Mouse (Mus musculus): ENCODE results near the gene Ank2. TPM values are rescaled to one million over a fixed set of nuclear protein-coding genes. Genes with fewer than 3 reads are reported as not detected.

The Ank2 gene
- polyA plus RNA-seq, 1 experiment from 2014 or later = 25.8 TPM

GRCm38 (mm10) chr3:127109413-127109812 lies 389.7 kb downstream of the Ank2 start:
- H3K9me3 ChIP-seq = no peaks in the 10 kb centered on the region
- H3K27ac ChIP-seq = no peak overlapping the region
- WGBS = 87% methylated on average over 3 of the region's 3 CpGs
- no peak for DNase-seq (ENCODE audit: low spot score)
- no peaks in the 10 kb centered on the region for H3K4me1 ChIP-seq
- H3K27me3 ChIP-seq (ENCODE audit: insufficient read depth, poor library complexity, severe bottlenecking) = no peaks in the 10 kb centered on the region
- H3K4me3 ChIP-seq = no peak overlapping the region
- H3K36me3 ChIP-seq = no peaks in the 10 kb centered on the region

GRCm38 (mm10) chr3:127108481-127108880 lies 390.7 kb downstream of the Ank2 start:
- Histone ChIP-seq H3K4me3 (no peak overlapping the region), H3K36me3 (no peaks in the 10 kb centered on the region), H3K4me1 (no peaks in the 10 kb centered on the region), H3K27me3 (ENCODE audit: insufficient read depth, poor library complexity, severe bottlenecking) (no peaks in the 10 kb centered on the region), H3K9me3 (no peaks in the 10 kb centered on the region), H3K27ac (no peak overlapping the region)
- no peak for DNase-seq (ENCODE audit: low spot score)
- WGBS = 84% methylated on average over 2 of the region's 2 CpGs

- no peaks in the 10 kb centered on the region for H3K4me1 ChIP-seq
- no peak overlapping the region for H3K4me3 ChIP-seq
- 81% methylated on average over 5 of the region's 5 CpGs for WGBS
- DNase-seq (ENCODE audit: low spot score) = no peak
- H3K27ac ChIP-seq = no peak overlapping the region
- no peaks in the 10 kb centered on the region for H3K36me3 ChIP-seq
- H3K27me3 ChIP-seq (ENCODE audit: insufficient read depth, poor library complexity, severe bottlenecking) = no peaks in the 10 kb centered on the region
- H3K9me3 ChIP-seq = no peaks in the 10 kb centered on the region
These were observed 391.9 kb downstream of the Ank2 start for GRCm38 (mm10) chr3:127107281-127107680.

GRCm38 (mm10) chr3:127101326-127101725 lies 397.8 kb downstream of the Ank2 start:
- 94% methylated on average over 1 of the region's 1 CpGs for WGBS
- no peak overlapping the region for H3K4me3 ChIP-seq

GRCm38 (mm10) chr3:127097745-127098144 lies 401.4 kb downstream of the Ank2 start:
- no peaks in the 10 kb centered on the region for H3K4me1 ChIP-seq
- H3K4me3 ChIP-seq = no peak overlapping the region
- no peaks in the 10 kb centered on the region for H3K27me3 ChIP-seq (ENCODE audit: insufficient read depth, poor library complexity, severe bottlenecking)
- no peak overlapping the region for H3K27ac ChIP-seq
- 88% methylated on average over 1 of the region's 1 CpGs for WGBS
- no peaks in the 10 kb centered on the region for H3K9me3 ChIP-seq
- H3K36me3 ChIP-seq = no peaks in the 10 kb centered on the region
- no peak for DNase-seq (ENCODE audit: low spot score)

More at GRCm38 (mm10) chr3:127101326-127101725, 397.8 kb downstream of the Ank2 start:
- H3K9me3 ChIP-seq = no peaks in the 10 kb centered on the region
- H3K27ac ChIP-seq = no peak overlapping the region
- H3K27me3 ChIP-seq (ENCODE audit: insufficient read depth, poor library complexity, severe bottlenecking) = no peaks in the 10 kb centered on the region
- DNase-seq (ENCODE audit: low spot score) = no peak
- H3K36me3 ChIP-seq = no peaks in the 10 kb centered on the region
- no peaks in the 10 kb centered on the region for H3K4me1 ChIP-seq

- 80% methylated on average over 1 of the region's 1 CpGs for WGBS
- Histone ChIP-seq H3K4me1 (no peaks in the 10 kb centered on the region), H3K27ac (no peak overlapping the region), H3K36me3 (no peaks in the 10 kb centered on the region), H3K9me3 (no peaks in the 10 kb centered on the region), H3K27me3 (ENCODE audit: insufficient read depth, poor library complexity, severe bottlenecking) (no peaks in the 10 kb centered on the region), H3K4me3 (no peak overlapping the region)
- no peak for DNase-seq (ENCODE audit: low spot score)
These were observed 402.0 kb downstream of the Ank2 start for GRCm38 (mm10) chr3:127097106-127097505.

- H3K27ac ChIP-seq = no peak overlapping the region
- no peaks in the 10 kb centered on the region for H3K27me3 ChIP-seq (ENCODE audit: insufficient read depth, poor library complexity, severe bottlenecking)
- no peaks in the 10 kb centered on the region for H3K4me1 ChIP-seq
- no peak for DNase-seq (ENCODE audit: low spot score)
- no peaks in the 10 kb centered on the region for H3K36me3 ChIP-seq
- H3K4me3 ChIP-seq = no peak overlapping the region
- 86% methylated on average over 4 of the region's 4 CpGs for WGBS
- H3K9me3 ChIP-seq = no peaks in the 10 kb centered on the region
These were observed 405.5 kb downstream of the Ank2 start for GRCm38 (mm10) chr3:127093631-127094030.

GRCm38 (mm10) chr3:127087574-127087973 lies 411.6 kb downstream of the Ank2 start:
- 85% methylated on average over 1 of the region's 1 CpGs for WGBS
- Histone ChIP-seq H3K9me3 (no peaks in the 10 kb centered on the region), H3K4me3 (no peak overlapping the region), H3K27ac (no peak overlapping the region), H3K4me1 (no peaks in the 10 kb centered on the region), H3K36me3 (no peaks in the 10 kb centered on the region), H3K27me3 (ENCODE audit: insufficient read depth, poor library complexity, severe bottlenecking) (no peaks in the 10 kb centered on the region)
- no peak for DNase-seq (ENCODE audit: low spot score)

GRCm38 (mm10) chr3:127086834-127087506 lies 412.2 kb downstream of the Ank2 start:
- 79% methylated on average over 3 of the region's 3 CpGs for WGBS
- H3K4me3 ChIP-seq = no peak overlapping the region
- no peaks in the 10 kb centered on the region for H3K4me1 ChIP-seq
- H3K36me3 ChIP-seq = no peaks in the 10 kb centered on the region
- no peaks in the 10 kb centered on the region for H3K27me3 ChIP-seq (ENCODE audit: insufficient read depth, poor library complexity, severe bottlenecking)
- H3K9me3 ChIP-seq = no peaks in the 10 kb centered on the region
- no peak overlapping the region for H3K27ac ChIP-seq
- no peak for DNase-seq (ENCODE audit: low spot score)

GRCm38 (mm10) chr3:127077369-127077768 lies 421.8 kb downstream of the Ank2 start:
- Histone ChIP-seq H3K36me3 (no peaks in the 10 kb centered on the region), H3K4me3 (no peak overlapping the region), H3K27ac (no peak overlapping the region), H3K9me3 (no peaks in the 10 kb centered on the region), H3K4me1 (no peaks in the 10 kb centered on the region), H3K27me3 (ENCODE audit: insufficient read depth, poor library complexity, severe bottlenecking) (no peaks in the 10 kb centered on the region)
- 86% methylated on average over 5 of the region's 5 CpGs for WGBS
- no peak for DNase-seq (ENCODE audit: low spot score)

GRCm38 (mm10) chr3:127075531-127076280 lies 423.4 kb downstream of the Ank2 start:
- Histone ChIP-seq H3K27me3 (ENCODE audit: insufficient read depth, poor library complexity, severe bottlenecking) (no peaks in the 10 kb centered on the region), H3K27ac (no peak overlapping the region), H3K36me3 (no peaks in the 10 kb centered on the region), H3K4me1 (no peaks in the 10 kb centered on the region), H3K4me3 (no peak overlapping the region), H3K9me3 (no peaks in the 10 kb centered on the region)
- WGBS = 78% methylated on average over 8 of the region's 8 CpGs
- no peak for DNase-seq (ENCODE audit: low spot score)

GRCm38 (mm10) chr3:127071471-127071870 lies 427.7 kb downstream of the Ank2 start:
- no peaks in the 10 kb centered on the region for H3K36me3 ChIP-seq
- no peak overlapping the region for H3K27ac ChIP-seq
- no peak for DNase-seq (ENCODE audit: low spot score)
- no peaks in the 10 kb centered on the region for H3K4me1 ChIP-seq
- no peaks in the 10 kb centered on the region for H3K9me3 ChIP-seq
- H3K27me3 ChIP-seq (ENCODE audit: insufficient read depth, poor library complexity, severe bottlenecking) = no peaks in the 10 kb centered on the region
- 76% methylated on average over 1 of the region's 1 CpGs for WGBS
- no peak overlapping the region for H3K4me3 ChIP-seq

GRCm38 (mm10) chr3:127063654-127064386 lies 435.3 kb downstream of the Ank2 start:
- 61% methylated on average over 5 of the region's 5 CpGs for WGBS
- H3K27me3 ChIP-seq (ENCODE audit: insufficient read depth, poor library complexity, severe bottlenecking) = no peaks in the 10 kb centered on the region
- no peaks in the 10 kb centered on the region for H3K9me3 ChIP-seq
- no peak for DNase-seq (ENCODE audit: low spot score)
- no peaks in the 10 kb centered on the region for H3K36me3 ChIP-seq
- H3K4me1 ChIP-seq = peaks cover 10% of the 10 kb centered on the region; the same call in 1 of the 2 replicates
- no peak overlapping the region for H3K27ac ChIP-seq
- no peak overlapping the region for H3K4me3 ChIP-seq

All from heart, embryonic 10.5 days (tissue).